Mouse (Mus musculus) gastrocnemius, postnatal 10 days (tissue): Measurements from ENCODE around the gene Pdcl3. TPM values are rescaled to one million over a fixed set of nuclear protein-coding genes. Genes with fewer than 3 reads are reported as not detected.
"Not testable (repeated sequence)": the region's sequence is repeated elsewhere in the genome, so short reads cannot be mapped to it uniquely, and the experiment has no call there.

Experiments used
- DNase-seq: peaks from one replicate; pipeline ENCODE4 v3.0.0; 2021; ENCODE audit warnings: mixed read lengths
- total RNA-seq, 2 experiments: library from RNA; stranded (reverse); gene quantifications; 2 replicates each; pipeline ENCODE4 v1.2.3; 2021

Pdcl3 gene
- total RNA-seq, 2 experiments from 2014 or later, result 88.6 to 89.5 TPM

DNA sequence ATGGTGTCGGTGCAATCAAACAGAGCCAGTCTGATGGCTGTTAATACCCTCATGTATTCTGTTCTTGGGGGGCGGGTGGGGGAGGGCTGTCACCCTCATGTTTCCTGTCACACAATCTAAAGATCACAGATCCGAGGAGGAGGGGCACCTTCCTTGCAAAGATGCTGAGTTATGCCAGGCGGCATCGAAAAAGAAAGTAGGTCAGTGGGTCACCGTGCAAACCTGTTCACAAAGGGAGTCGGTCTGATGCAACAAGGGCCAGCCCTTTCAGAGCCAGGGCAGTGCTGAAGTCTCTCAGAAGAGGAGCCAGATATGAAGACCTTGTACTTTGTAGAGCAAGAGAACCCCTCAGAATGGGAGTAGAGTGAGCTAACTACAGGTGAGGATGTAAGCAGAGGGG is 39.7 kb downstream of the Pdcl3 start:
- DNase-seq, result no peak

DNA sequence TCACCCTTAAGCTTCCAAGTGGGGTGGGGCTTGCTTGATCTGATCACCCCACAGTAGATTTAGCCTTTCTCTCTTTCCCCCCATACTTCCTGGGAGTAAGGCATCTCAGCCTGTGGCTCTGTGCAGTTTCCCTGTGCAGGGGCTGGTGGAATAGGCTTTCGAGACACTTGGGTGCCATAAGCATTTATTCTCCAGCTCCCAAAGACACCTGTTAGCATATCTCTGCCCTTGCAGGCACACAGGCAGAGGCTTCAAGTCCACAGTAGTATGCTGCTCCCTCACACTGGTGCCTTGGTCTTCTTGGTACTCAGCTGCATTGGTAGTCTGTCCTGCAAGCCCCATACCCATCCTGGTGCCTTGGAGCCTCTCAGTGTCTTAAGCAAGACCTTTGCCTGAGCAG is 40.4 kb downstream of the Pdcl3 start:
- DNase-seq, result no peak

DNA sequence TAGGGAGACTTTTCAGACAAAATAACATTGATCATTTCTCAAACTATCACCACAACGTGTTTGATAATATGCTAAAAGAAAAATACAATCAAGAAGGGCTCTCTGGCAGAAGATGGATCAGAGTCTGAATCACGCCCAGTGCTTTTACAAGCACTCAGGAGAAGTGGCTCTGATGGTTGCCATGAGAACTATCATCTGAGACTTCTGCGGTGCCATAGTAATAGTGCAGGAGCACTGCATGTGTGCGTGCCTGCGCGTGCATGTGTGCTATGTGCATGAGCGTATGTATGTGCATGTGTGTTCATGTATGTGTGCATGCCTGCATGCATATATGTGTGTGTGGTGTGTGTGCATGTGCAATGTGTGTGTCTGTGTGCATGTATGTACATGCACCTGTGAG is 43.8 kb downstream of the Pdcl3 start:
- DNase-seq, result no peak

DNA sequence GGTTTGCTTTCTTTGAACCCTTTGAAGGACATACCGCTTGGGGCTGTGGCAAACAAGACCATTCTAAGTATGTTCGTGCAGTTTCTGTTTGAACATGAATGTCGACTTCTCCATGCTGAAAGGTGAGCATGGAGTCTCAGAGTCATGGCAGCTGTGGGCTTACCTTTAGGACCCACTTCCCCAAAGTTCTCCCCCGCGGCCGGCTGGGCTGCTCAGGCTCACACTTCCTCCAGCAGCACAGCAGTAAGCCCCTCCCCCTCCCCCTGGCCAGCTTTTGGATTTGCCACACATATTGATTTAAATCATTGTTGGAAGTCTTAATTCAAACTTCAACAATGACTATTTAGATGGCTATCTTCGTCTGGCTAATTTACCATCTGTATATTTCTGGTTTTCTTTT is 44.7 kb downstream of the Pdcl3 start:
- DNase-seq, result no peak

DNA sequence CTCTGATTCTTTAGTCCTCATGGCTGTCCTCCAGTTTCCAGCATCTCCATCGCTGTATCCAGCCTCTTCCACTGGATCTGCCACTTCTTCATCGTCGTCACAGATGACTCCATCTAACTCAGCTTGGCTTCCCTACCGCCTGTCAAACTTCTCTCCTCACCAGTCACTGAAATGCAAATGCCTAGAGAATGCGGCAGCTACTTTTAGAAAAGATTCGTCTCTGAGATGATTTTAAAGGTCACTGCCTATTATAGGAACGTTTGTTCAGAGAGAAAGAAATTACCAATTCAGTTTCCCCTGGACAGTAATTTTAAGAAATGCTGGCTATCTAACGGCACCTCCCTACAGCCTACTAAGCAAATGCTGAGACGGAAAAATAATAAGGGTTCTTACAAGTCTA is 50.4 kb downstream of the Pdcl3 start:
- no peak for DNase-seq

DNA sequence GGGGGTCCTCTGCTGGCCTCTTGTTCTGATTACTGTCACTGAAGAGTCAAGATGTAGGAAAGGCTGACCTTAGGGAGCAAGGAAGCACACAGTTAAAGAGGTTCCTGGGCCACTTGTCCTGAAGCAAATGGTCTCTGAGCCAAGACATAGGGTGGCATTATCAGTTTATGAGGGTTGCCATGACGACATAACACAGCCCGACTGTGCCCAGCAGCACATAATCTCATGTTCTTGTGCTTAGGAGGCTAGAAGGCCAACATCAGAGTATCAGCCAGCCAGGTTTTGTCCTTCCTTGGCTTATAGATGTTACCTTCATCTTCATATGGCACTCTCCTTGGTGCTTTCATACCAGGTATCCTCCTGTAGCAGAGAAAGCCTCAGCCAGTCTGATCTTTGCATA is 56.8 kb downstream of the Pdcl3 start:
- no peak for DNase-seq

DNA sequence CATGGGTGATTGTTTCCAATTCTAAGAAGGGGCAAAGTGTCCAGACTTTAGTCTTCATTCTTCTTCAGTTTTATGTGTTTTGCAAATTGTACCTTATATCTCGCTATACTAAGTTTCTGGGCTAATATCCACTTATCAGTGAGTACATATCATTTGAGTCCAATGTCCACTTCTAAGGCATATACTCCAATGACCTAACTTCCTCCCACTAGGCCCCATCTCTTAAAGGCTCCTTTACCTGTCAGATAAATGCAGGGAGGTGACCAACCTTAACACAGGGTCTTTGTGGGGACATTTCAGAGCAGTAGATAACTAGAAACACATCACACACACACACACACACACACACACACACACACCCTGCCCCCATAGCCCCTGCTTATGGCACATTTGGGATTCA is 59.0 kb downstream of the Pdcl3 start:
- DNase-seq, result not testable (repeated sequence)

DNA sequence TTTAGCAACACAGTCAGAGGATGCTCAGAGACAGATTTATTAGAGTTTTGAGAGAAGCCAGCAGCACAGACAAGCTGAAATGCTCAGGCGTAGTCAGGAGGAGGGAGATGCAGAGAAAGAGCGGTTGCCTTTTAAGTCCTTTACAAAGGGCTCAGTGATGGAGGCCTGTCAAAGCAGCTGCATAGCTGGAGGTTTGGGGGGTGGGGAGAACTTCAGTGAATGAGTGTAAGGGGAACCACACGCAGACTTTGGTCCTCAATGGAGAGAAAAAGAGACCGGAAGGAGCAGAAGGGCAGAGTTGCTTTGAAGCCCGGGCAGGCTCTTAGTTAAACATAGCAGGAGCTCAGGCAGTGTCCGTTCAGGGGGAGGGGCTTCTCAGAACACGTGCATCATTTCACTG is 61.3 kb downstream of the Pdcl3 start:
- no peak for DNase-seq

Other genes with a start within 250 kb of the Pdcl3 start
- 1 to 10 TPM; 1.7 to 2.4 TPM for gene Lonrf2, start 148.9 kb upstream of the Pdcl3 start, total RNA-seq
- 1 to 10 TPM; 1.3 TPM for gene Chst10, start 87.4 kb upstream of the Pdcl3 start, total RNA-seq
- gene Nms, start 46.5 kb upstream of the Pdcl3 start, total RNA-seq, result not detected
- gene Npas2, start 208.1 kb downstream of the Pdcl3 start, total RNA-seq, result 1 to 10 TPM; 3.9 to 4.5 TPM